Mouse (Mus musculus) T-helper 2 cell (primary cell): Measurements from ENCODE around the gene Opcml.

Experiments used
- in situ Hi-C: fragments of 300-600 bp; cut with MboI, MseI; formaldehyde crosslinking; loops from one replicate; pipeline ENCODE4 v1.15.1; 2025; ENCODE audit warnings: high pct_unique_total_duplicates

Opcml gene

GRCm38 (mm10) chr9:27790725-27791638 lies at the start of gene Opcml:
TSS of gene Opcml (plus strand) at chr9:27790775.
- in situ Hi-C loops, result no loop called here

GRCm38 (mm10) chr9:27758709-27759108 lies 31.9 kb upstream of the Opcml start:
- in situ Hi-C loops, result no loop called here

- in situ Hi-C loops, result no loop called here
Measured at GRCm38 (mm10) chr9:27761196-27761595, 29.4 kb upstream of the Opcml start.

GRCm38 (mm10) chr9:27766446-27766845 lies 24.1 kb upstream of the Opcml start:
- in situ Hi-C loops, result no loop called here

GRCm38 (mm10) chr9:27767196-27767900 lies 23.2 kb upstream of the Opcml start:
- in situ Hi-C loops, result no loop called here

- in situ Hi-C loops, result no loop called here
Measured at GRCm38 (mm10) chr9:27768788-27769187, 21.8 kb upstream of the Opcml start.

- in situ Hi-C loops, result no loop called here
Measured at GRCm38 (mm10) chr9:27781291-27781993, 9.1 kb upstream of the Opcml start.

GRCm38 (mm10) chr9:27781994-27782337 lies 8.6 kb upstream of the Opcml start:
- in situ Hi-C loops, result no loop called here

- in situ Hi-C loops, result no loop called here
Measured at GRCm38 (mm10) chr9:27791639-27791966, 1.0 kb downstream of the Opcml start.

- in situ Hi-C loops, result no loop called here
Measured at GRCm38 (mm10) chr9:27792226-27792625, 1.7 kb downstream of the Opcml start.

GRCm38 (mm10) chr9:27792994-27793393 lies 2.4 kb downstream of the Opcml start:
- in situ Hi-C loops, result no loop called here

- in situ Hi-C loops, result no loop called here
Measured at GRCm38 (mm10) chr9:27796535-27796934, 6.0 kb downstream of the Opcml start.

GRCm38 (mm10) chr9:27800992-27801391 lies 10.4 kb downstream of the Opcml start:
- in situ Hi-C loops, result loop anchor here (25.0 kb wide), 1 partner anchor 564 kb away; no protein-coding TSS in a partner anchor

GRCm38 (mm10) chr9:27801807-27802206 lies 11.2 kb downstream of the Opcml start:
- in situ Hi-C loops, result loop anchor here (25.0 kb wide), 1 partner anchor 565 kb away; no protein-coding TSS in a partner anchor

GRCm38 (mm10) chr9:27802379-27802778 lies 11.8 kb downstream of the Opcml start:
- in situ Hi-C loops, result loop anchor here (25.0 kb wide), 1 partner anchor 565 kb away; no protein-coding TSS in a partner anchor

GRCm38 (mm10) chr9:27804461-27804860 lies 13.9 kb downstream of the Opcml start:
- in situ Hi-C loops, result loop anchor here (25.0 kb wide), 1 partner anchor 567 kb away; no protein-coding TSS in a partner anchor

GRCm38 (mm10) chr9:27809741-27810140 lies 19.2 kb downstream of the Opcml start:
- in situ Hi-C loops, result loop anchor here (25.0 kb wide), 1 partner anchor 572 kb away; no protein-coding TSS in a partner anchor

- in situ Hi-C loops, result loop anchor here (25.0 kb wide), 1 partner anchor 576 kb away; no protein-coding TSS in a partner anchor
Measured at GRCm38 (mm10) chr9:27813207-27813790, 22.7 kb downstream of the Opcml start.

GRCm38 (mm10) chr9:27814161-27814560 lies 23.6 kb downstream of the Opcml start:
- in situ Hi-C loops, result loop anchor here (25.0 kb wide), 1 partner anchor 577 kb away; no protein-coding TSS in a partner anchor

GRCm38 (mm10) chr9:27821197-27821596 lies 30.6 kb downstream of the Opcml start:
- in situ Hi-C loops, result loop anchor here (25.0 kb wide), 1 partner anchor 584 kb away; no protein-coding TSS in a partner anchor

- in situ Hi-C loops, result loop anchor here (25.0 kb wide), 1 partner anchor 585 kb away; no protein-coding TSS in a partner anchor
Measured at GRCm38 (mm10) chr9:27822681-27823080, 32.1 kb downstream of the Opcml start.
